Mouse (Mus musculus) lung, adult 2 months (tissue): ENCODE data around the gene Map2k7. TPM values are rescaled to one million over a fixed set of nuclear protein-coding genes. Genes with fewer than 3 reads are reported as not detected.
A peak's percentile ranks its signal among the peaks of the same experiment; 100 is the strongest.

ENCODE experiments used
- DNase-seq: peaks from one replicate; pipeline ENCODE4 v3.0.0; 2022
- H3K4me1 ChIP-seq: fragments of 200-500 bp; 2 replicates; pipeline ENCODE4 v1.6.1; 2011; ENCODE audit warnings: low read length; ENCODE audit not compliant: control insufficient read depth, insufficient read depth
- H3K4me3 ChIP-seq: fragments of 200-500 bp; replicated peaks from 2 replicates; pipeline ENCODE3; 2011; ENCODE audit warnings: low read depth, mild to moderate bottlenecking, control low read depth, low read length; ENCODE audit errors: extremely low read depth
- CTCF ChIP-seq: fragments of 200-500 bp; IDR thresholded peaks from 2 replicates; pipeline ENCODE4 v1.5.1; 2011; ENCODE audit warnings: mild to moderate bottlenecking, low read length, control low read depth; ENCODE audit not compliant: insufficient read depth
- POLR2A ChIP-seq: fragments of 200-500 bp; IDR thresholded peaks from 2 replicates; pipeline ENCODE4 v1.6.1; 2011; ENCODE audit warnings: low read depth, mild to moderate bottlenecking, control low read depth, low read length, borderline replicate concordance; ENCODE audit errors: extremely low read depth
- WGBS: fragments of 180-500 bp; shearing (Covaris S2); methylation state at CpG from one replicate; pipeline ENCODE4 v1.1.7; 2018; 5-methylcytosine and 5-hydroxymethylcytosine counted together
- polyA plus RNA-seq: library from polyadenylated mRNA; depleted of rRNA; stranded (reverse); fragments of >200 nt; gene quantifications from 2 replicates; pipeline ENCODE4 v1.2.3, GENCODE M21; 2012; rRNA removed

Gene Map2k7
- polyA plus RNA-seq, 1 experiment, result 49.9 TPM

DNA sequence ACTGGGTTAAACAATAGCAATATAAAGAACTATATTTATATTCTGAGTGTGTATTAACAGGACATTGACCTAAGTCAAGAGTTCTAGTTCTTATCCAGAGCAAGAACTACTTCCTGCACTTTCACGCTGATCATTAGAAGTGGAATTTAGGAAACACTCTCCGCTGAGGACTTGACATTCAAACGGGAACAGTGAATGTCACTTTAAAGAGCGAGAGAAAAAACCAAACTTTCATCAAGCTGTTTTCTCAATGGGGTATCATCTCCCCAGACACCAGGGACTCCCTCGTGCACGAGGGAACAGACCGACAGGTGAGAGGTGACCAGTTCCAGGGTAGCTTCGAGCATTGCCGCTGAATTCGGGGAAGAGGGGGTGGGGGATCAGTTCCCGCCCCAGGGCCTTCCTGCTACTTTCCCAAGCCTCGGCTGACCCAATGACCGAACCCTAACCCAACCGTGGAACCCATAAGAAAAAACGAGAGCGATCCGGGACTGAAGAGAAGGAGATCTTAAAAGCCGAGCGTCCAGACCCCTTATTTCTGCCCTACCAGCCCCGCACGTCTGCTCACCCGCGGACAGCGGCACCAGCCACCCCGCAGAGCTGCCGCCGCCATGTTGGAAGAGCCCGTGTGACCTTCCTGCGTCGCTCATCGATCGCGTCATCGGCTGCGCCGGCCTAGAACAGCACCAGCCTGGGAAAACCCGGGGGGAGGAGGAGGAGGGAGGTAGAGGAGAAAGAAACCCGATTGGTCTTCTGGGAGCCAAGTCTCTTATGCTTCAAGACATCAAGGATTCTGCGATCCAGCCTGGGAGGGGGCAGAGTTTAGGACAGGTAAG, 37.0 kb downstream of the Map2k7 start, which contains the start of gene Timm44:
Timm44 (minus strand) TSS at position 639 of the 836 bp plus-strand sequence.
- under 1% methylated on average over 39 of the region's 39 CpGs for WGBS
- peak within 1 kb of the TSS; percentile 93 for H3K4me3 ChIP-seq
- H3K4me1 ChIP-seq, result peaks cover 8% of the 10 kb centered on the region
- TF ChIP-seq CTCF (no peak), POLR2A (peak; percentile 55; the same call in 1 of the 2 replicates)
- peak; percentile 91 for DNase-seq

GRCm38 (mm10) chr8:4276111-4276465, 37.5 kb downstream of the Map2k7 start:
- DNase-seq, result no peak
- H3K4me3 ChIP-seq, result peak overlapping the region; percentile 93
- WGBS, result 25% methylated on average over 9 of the region's 9 CpGs
- TF ChIP-seq POLR2A (no peak), CTCF (no peak)
- H3K4me1 ChIP-seq, result peaks cover 8% of the 10 kb centered on the region

DNA sequence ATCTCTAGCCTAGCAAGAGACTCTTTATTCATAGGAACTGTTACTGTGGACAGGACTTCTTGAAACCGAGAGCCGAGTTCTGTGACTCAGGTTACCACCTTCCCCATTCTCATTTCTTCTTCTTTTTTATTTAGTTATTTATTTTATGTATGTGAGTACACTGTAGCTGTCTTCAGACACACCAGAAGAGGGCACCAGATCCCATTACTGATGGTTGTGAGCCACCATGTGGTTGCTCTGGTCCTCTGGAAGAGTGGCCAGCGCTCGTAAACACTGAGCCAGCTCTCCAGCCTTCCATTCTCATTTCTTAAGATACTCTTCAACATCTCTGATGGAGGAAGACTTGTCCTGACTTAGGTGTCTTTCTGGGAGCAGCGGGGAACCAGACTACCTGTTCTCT, 54.2 kb downstream of the Map2k7 start:
- WGBS, result 83% methylated on average over 5 of the region's 5 CpGs
- H3K4me3 ChIP-seq, result no peak overlapping the region
- no peak for DNase-seq
- TF ChIP-seq CTCF (no peak), POLR2A (no peak)
- no peaks in the 10 kb centered on the region for H3K4me1 ChIP-seq

Other genes with a start within 250 kb of the Map2k7 start
- 2.9 and 3.4 TPM in 2 replicates for gene Cd209f, start 132.9 kb upstream of the Map2k7 start, polyA plus RNA-seq
- gene Cd209g, start 104.6 kb upstream of the Map2k7 start, polyA plus RNA-seq, result 1.8 and 3.7 TPM in 2 replicates
- gene Evi5l, start 72.2 kb upstream of the Map2k7 start, polyA plus RNA-seq, result 12.7 and 29.1 TPM in 2 replicates
- gene Prr36, start 21.3 kb upstream of the Map2k7 start, polyA plus RNA-seq, result 1.4 and 1.6 TPM in 2 replicates
- 4.4 and 4.6 TPM in 2 replicates for gene Lrrc8e, start 11.9 kb upstream of the Map2k7 start, polyA plus RNA-seq
- 1.3 and 1.6 TPM in 2 replicates for gene Gm49320, start 125 bp downstream of the Map2k7 start, polyA plus RNA-seq
- gene Tgfbr3l, start 9.5 kb downstream of the Map2k7 start, polyA plus RNA-seq, result 22.7 and 56.3 TPM in 2 replicates
- 25.0 and 34.5 TPM in 2 replicates for gene Snapc2, start 14.3 kb downstream of the Map2k7 start, polyA plus RNA-seq
- 33.4 and 41.4 TPM in 2 replicates for gene Ctxn1, start 20.5 kb downstream of the Map2k7 start, polyA plus RNA-seq
- 32.9 and 44.6 TPM in 2 replicates for gene Timm44, start 37.2 kb downstream of the Map2k7 start, polyA plus RNA-seq
- gene Ccl25, start 86.5 kb downstream of the Map2k7 start, polyA plus RNA-seq, result 1.6 and 3.6 TPM in 2 replicates
- 21.1 and 23.9 TPM in 2 replicates for gene Elavl1, start 86.7 kb downstream of the Map2k7 start, polyA plus RNA-seq